Comparison of ENCODE assay signal across 10 mouse cellular contexts in the genomic region with DNA sequence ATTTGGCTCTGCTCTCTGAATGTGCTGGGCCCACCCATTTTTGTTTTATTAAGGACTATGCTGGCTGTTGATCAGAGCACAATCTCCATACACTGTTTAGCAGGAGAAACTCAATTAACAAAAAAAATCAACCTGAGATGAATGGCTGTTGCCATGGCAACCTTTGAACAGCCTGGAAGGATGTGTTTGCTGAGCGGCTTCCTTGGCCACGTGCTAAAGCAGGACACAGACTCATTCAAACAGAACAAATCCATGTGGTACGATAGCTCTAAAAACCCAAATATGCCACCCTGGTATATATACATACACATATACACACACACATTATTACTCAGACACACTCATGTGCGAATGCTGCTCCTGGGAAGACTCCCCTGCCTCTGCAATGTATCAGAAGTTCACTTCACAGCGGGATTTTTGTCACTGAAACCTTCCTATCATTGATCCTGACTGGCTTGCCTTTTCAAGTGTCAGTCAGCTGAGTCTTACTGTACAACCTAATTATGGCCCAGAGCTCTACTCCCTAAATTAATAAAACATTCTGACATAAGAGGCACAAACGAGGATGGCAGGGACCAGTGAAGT.
A peak's percentile ranks its signal among the peaks of the same experiment; 100 is the strongest.
DNase-seq lines count a peak whose midpoint lies in the region; TF ChIP-seq lines count a peak whose summit lies in the region.
"Had no signal": no experiment of that assay in that cellular context is flagged by ENCODE, and none has a peak within 500 bp of the region (broad histone marks: within the 10 kb centered on the region; RNA-seq: fewer than 3 reads in every experiment).

No protein-coding gene starts in this region.

- no peak for TF ChIP-seq CTCF in layer of hippocampus, adult 2 months (conservative IDR thresholded peaks at IDR 0.05)

- no peaks in the 10 kb centered on the region for H3K9me3 ChIP-seq in forebrain, embryonic 10.5 days
- H3K9me3 ChIP-seq: limb, embryonic 15.5 days had no signal

- intact Hi-C loops in gastrocnemius, postnatal 14 days (cut with DNase I; ENCODE audit: low total_unique reads): no loop called here

- 49% methylated on average over 6 of the region's 6 CpGs for WGBS in forebrain, embryonic 10.5 days

- no peaks in the 10 kb centered on the region for H3K27me3 ChIP-seq in forebrain, embryonic 10.5 days (ENCODE audit: poor library complexity, severe bottlenecking)
- H3K27me3 ChIP-seq: limb, embryonic 15.5 days had no signal

- peak; percentile 77 for DNase-seq in brain, adult 2 months (ENCODE audit: low read depth, low spot score)
- peak; percentile 25 for DNase-seq in forebrain, embryonic 10.5 days (ENCODE audit: extremely low spot score, low spot score)
- peak; percentile 28 to 69 for DNase-seq in layer of hippocampus, adult 2 months (ENCODE audit: low spot score in 2 of 2)
- peak; percentile 19 for DNase-seq in neural tube, embryonic 10.5 days (ENCODE audit: extremely low spot score, low spot score)
- no peak for DNase-seq in T-cell, adult 2 months (ENCODE audit: low spot score)
- no peak for DNase-seq in gastrocnemius, postnatal 14 days
- no peak for DNase-seq in cerebellum, postnatal 25 days
- no peak for DNase-seq in thymus, postnatal 25 days
- DNase-seq: kidney, adult 18-20 months had no signal

- H3K4me1 ChIP-seq in forebrain, embryonic 10.5 days: peaks cover 31% of the 10 kb centered on the region
- H3K4me1 ChIP-seq: limb, embryonic 15.5 days had no signal

- peak overlapping the region; percentile 12; the same call in 1 of the 2 replicates for H3K27ac ChIP-seq in forebrain, embryonic 10.5 days
- no peak overlapping the region for H3K27ac ChIP-seq in layer of hippocampus, adult 2 months
- H3K27ac ChIP-seq: limb, embryonic 15.5 days had no signal

- H3K36me3 ChIP-seq in forebrain, embryonic 10.5 days (replicated peaks): no peaks in the 10 kb centered on the region
- H3K36me3 ChIP-seq: limb, embryonic 15.5 days had no signal

- no peak overlapping the region for H3K4me3 ChIP-seq in forebrain, embryonic 10.5 days
- H3K4me3 ChIP-seq in layer of hippocampus, adult 2 months: no peak overlapping the region
- H3K4me3 ChIP-seq: limb, embryonic 15.5 days had no signal

Comparison
In these comparisons a context has a peak if more than half of its experiments do, and no peak if none do; other contexts are left out.
1. DNase-seq: peak in brain, adult 2 months (single experiment), forebrain, embryonic 10.5 days (single experiment), layer of hippocampus, adult 2 months (2 of 2) and neural tube, embryonic 10.5 days (single experiment); none in T-cell, adult 2 months (single experiment), gastrocnemius, postnatal 14 days (single experiment), cerebellum, postnatal 25 days (0 of 2) and thymus, postnatal 25 days (single experiment).